Mouse (Mus musculus) bone marrow macrophage, adult 2 months (primary cell): ENCODE results near the gene Lpcat3.

Experiments used
- CTCF ChIP-seq: IDR thresholded peaks from 2 replicates; pipeline ENCODE4 v1.5.1; 2012; ENCODE audit warnings: low read depth, mild to moderate bottlenecking, low read length, moderate library complexity
- POLR2A ChIP-seq: IDR thresholded peaks from 2 replicates; pipeline ENCODE4 v1.6.1; 2012; ENCODE audit warnings: mild to moderate bottlenecking, low read depth, low read length, borderline replicate concordance

GRCm38 (mm10) chr6:124719354-124719978 is 56.6 kb downstream of the Lpcat3 start:
- TF ChIP-seq CTCF: no peak
- TF ChIP-seq POLR2A: no peak
